Mouse (Mus musculus) embryonic facial prominence, embryonic 14.5 days (tissue): ENCODE data around the gene Lancl3. TPM values are rescaled to one million over a fixed set of nuclear protein-coding genes. Genes with fewer than 3 reads are reported as not detected.

ENCODE experiments used
- ATAC-seq: fragments of 200-750 bp; cut with Nextera tagmentation; 2 replicates; pipeline ENCODE4 v1.8.0; 2017; ENCODE audit warnings: low read depth, moderate number of reproducible peaks, moderate TSS enrichment
- DNase-seq: peaks from one replicate; pipeline ENCODE4 v3.0.0-alpha.2; 2015; ENCODE audit warnings: low spot score
- H3K27ac ChIP-seq: fragments of 300-500 bp; sonication (generic); replicated peaks from 2 replicates; pipeline ENCODE4 v1.5.1; 2014; ENCODE audit warnings: low read depth, mild to moderate bottlenecking, low read length, moderate library complexity
- H3K27me3 ChIP-seq: fragments of 300-500 bp; sonication (generic); replicated peaks from 2 replicates; pipeline ENCODE4 v1.6.1; 2014; ENCODE audit warnings: low read length; ENCODE audit not compliant: control insufficient read depth, insufficient read depth
- H3K36me3 ChIP-seq: fragments of 300-500 bp; sonication (generic); 2 replicates; pipeline ENCODE4 v1.6.1; 2014; ENCODE audit warnings: low read length, mixed read lengths; ENCODE audit not compliant: control insufficient read depth, insufficient read depth
- H3K4me1 ChIP-seq: fragments of 300-500 bp; sonication (generic); 2 replicates; pipeline ENCODE4 v1.6.1; 2014; ENCODE audit warnings: antibody characterized with exemption, low read length; ENCODE audit not compliant: control insufficient read depth, insufficient read depth
- H3K4me2 ChIP-seq: fragments of 300-500 bp; sonication (generic); 2 replicates; pipeline ENCODE4 v1.6.1; 2014; ENCODE audit warnings: low read depth, mild to moderate bottlenecking, low read length, moderate library complexity, mixed read lengths
- H3K4me3 ChIP-seq: fragments of 300-500 bp; sonication (generic); 2 replicates; pipeline ENCODE4 v1.5.1; 2014; ENCODE audit warnings: low read depth, mild to moderate bottlenecking, low read length
- H3K9ac ChIP-seq: fragments of 300-500 bp; sonication (generic); 2 replicates; pipeline ENCODE4 v1.6.1; 2014; ENCODE audit warnings: low read depth, mild to moderate bottlenecking, low read length, moderate library complexity, mixed read lengths
- H3K9me3 ChIP-seq: fragments of 300-500 bp; sonication (generic); 2 replicates; pipeline ENCODE4 v1.6.1; 2016; ENCODE audit warnings: low read length; ENCODE audit not compliant: control insufficient read depth
- WGBS: fragments of 180-500 bp; shearing (Covaris S2); extraction: QIAGEN DNeasy Blood & Tissue Kit; methylation state at CpG from one replicate; pipeline ENCODE4 v1.1.7; 2014; 5-methylcytosine and 5-hydroxymethylcytosine counted together
- polyA plus RNA-seq: library from polyadenylated mRNA; unstranded; fragments of >200 nt; fragmentation: Nextera tagmentation; extraction: Ambion mirVana; gene quantifications from 2 replicates; pipeline ENCODE4 v1.2.1, GENCODE M21; 2014

Lancl3 gene
- polyA plus RNA-seq, 1 experiment from 2014 or later = 0.67 TPM

- ATAC-seq (no peak), DNase-seq (peak; percentile 34)
- no peaks in the 10 kb centered on the region for H3K4me1 ChIP-seq
- no peak overlapping the region for H3K9ac ChIP-seq
- no peaks in the 10 kb centered on the region for H3K36me3 ChIP-seq
- H3K4me2 ChIP-seq = no peak overlapping the region
- WGBS = 49% methylated on average over 5 of the region's 5 CpGs
- no peaks in the 10 kb centered on the region for H3K9me3 ChIP-seq
- H3K27me3 ChIP-seq = no peaks in the 10 kb centered on the region
- H3K4me3 ChIP-seq = no peak overlapping the region
- H3K27ac ChIP-seq = no peak overlapping the region
Observed at GRCm38 (mm10) chrX:9248911-9249310, 49.2 kb downstream of the Lancl3 start.

- no peak overlapping the region for H3K4me3 ChIP-seq
- H3K4me1 ChIP-seq = no peaks in the 10 kb centered on the region
- H3K27me3 ChIP-seq = no peaks in the 10 kb centered on the region
- no peak for ATAC-seq
- no peaks in the 10 kb centered on the region for H3K36me3 ChIP-seq
- no peak overlapping the region for H3K27ac ChIP-seq
- H3K9ac ChIP-seq = no peak overlapping the region
- H3K4me2 ChIP-seq = no peak overlapping the region
- no peak for DNase-seq
- H3K9me3 ChIP-seq = no peaks in the 10 kb centered on the region
- WGBS = 78% methylated on average over 10 of the region's 10 CpGs
Observed at GRCm38 (mm10) chrX:9253990-9254389, 54.3 kb downstream of the Lancl3 start.

- ATAC-seq (no peak), DNase-seq (no peak)
- no peak overlapping the region for H3K27ac ChIP-seq
- no peaks in the 10 kb centered on the region for H3K9me3 ChIP-seq
- no peak overlapping the region for H3K9ac ChIP-seq
- no peak overlapping the region for H3K4me2 ChIP-seq
- 78% methylated on average over 3 of the region's 3 CpGs for WGBS
- no peaks in the 10 kb centered on the region for H3K36me3 ChIP-seq
- H3K4me3 ChIP-seq = no peak overlapping the region
- no peaks in the 10 kb centered on the region for H3K27me3 ChIP-seq
- no peaks in the 10 kb centered on the region for H3K4me1 ChIP-seq
Observed at GRCm38 (mm10) chrX:9254901-9255300, 55.2 kb downstream of the Lancl3 start.

- Histone ChIP-seq H3K4me1 (no peaks in the 10 kb centered on the region), H3K36me3 (no peaks in the 10 kb centered on the region), H3K4me3 (no peak within 1 kb of the TSS), H3K27me3 (no peaks in the 10 kb centered on the region), H3K27ac (no peak within 1 kb of the TSS), H3K9me3 (no peaks in the 10 kb centered on the region), H3K4me2 (no peak within 1 kb of the TSS), H3K9ac (no peak within 1 kb of the TSS)
- DNase-seq (no peak), ATAC-seq (no peak)
- WGBS = 82% methylated on average over 5 of the region's 5 CpGs
Observed at GRCm38 (mm10) chrX:9256766-9257165, 57.1 kb downstream of the Lancl3 start, which contains the start of gene Gm14862. Gene Gm14862, minus strand, starts transcription at chrX:9256899.

- H3K9ac ChIP-seq = no peak overlapping the region
- DNase-seq = no peak
- H3K4me1 ChIP-seq = no peaks in the 10 kb centered on the region
- no peak overlapping the region for H3K4me3 ChIP-seq
- H3K27me3 ChIP-seq = no peaks in the 10 kb centered on the region
- H3K27ac ChIP-seq = no peak overlapping the region
- H3K4me2 ChIP-seq = no peak overlapping the region
- H3K36me3 ChIP-seq = no peaks in the 10 kb centered on the region
- no peaks in the 10 kb centered on the region for H3K9me3 ChIP-seq
- no peak for ATAC-seq
- WGBS = 90% methylated on average over 7 of the region's 7 CpGs
Observed at GRCm38 (mm10) chrX:9257831-9258230, 58.1 kb downstream of the Lancl3 start.

- ATAC-seq = no peak
- Histone ChIP-seq H3K4me3 (no peak overlapping the region), H3K27ac (no peak overlapping the region), H3K4me2 (no peak overlapping the region), H3K9me3 (no peaks in the 10 kb centered on the region), H3K36me3 (no peaks in the 10 kb centered on the region), H3K9ac (no peak overlapping the region), H3K27me3 (no peaks in the 10 kb centered on the region), H3K4me1 (no peaks in the 10 kb centered on the region)
- DNase-seq = no peak
- WGBS = 93% methylated on average over 1 of the region's 1 CpGs
Observed at GRCm38 (mm10) chrX:9259267-9259666, 59.6 kb downstream of the Lancl3 start.

- no peak overlapping the region for H3K4me2 ChIP-seq
- WGBS = 68% methylated on average over 3 of the region's 3 CpGs
- H3K27me3 ChIP-seq = no peaks in the 10 kb centered on the region
- no peak overlapping the region for H3K9ac ChIP-seq
- H3K9me3 ChIP-seq = no peaks in the 10 kb centered on the region; the same call in 1 of the 2 replicates
- DNase-seq = no peak
- H3K4me3 ChIP-seq = no peak overlapping the region
- H3K4me1 ChIP-seq = no peaks in the 10 kb centered on the region
- H3K36me3 ChIP-seq = no peaks in the 10 kb centered on the region
- H3K27ac ChIP-seq = no peak overlapping the region
- no peak for ATAC-seq
Observed at GRCm38 (mm10) chrX:9271112-9271511, 71.4 kb downstream of the Lancl3 start.

GRCm38 (mm10) chrX:9271947-9272459, 72.3 kb downstream of the Lancl3 start:
- peak; percentile 26; the same call in 1 of the 2 replicates for ATAC-seq
- 21% methylated on average over 8 of the region's 8 CpGs for WGBS
- Histone ChIP-seq H3K27ac (no peak overlapping the region), H3K9ac (peak overlapping the region; percentile 61), H3K27me3 (no peaks in the 10 kb centered on the region), H3K36me3 (no peaks in the 10 kb centered on the region), H3K4me3 (peak overlapping the region; percentile 56), H3K4me2 (peak overlapping the region; percentile 54), H3K4me1 (no peaks in the 10 kb centered on the region), H3K9me3 (no peaks in the 10 kb centered on the region; the same call in 1 of the 2 replicates)
- DNase-seq = no peak
